Mouse (Mus musculus) stomach, postnatal 0 days (tissue): ENCODE results near the gene Il18r1.

Experiments
- CTCF ChIP-seq: IDR thresholded peaks from 2 replicates; pipeline ENCODE4 v1.5.1; 2016; ENCODE audit warnings: antibody characterized with exemption, low read depth, mild to moderate bottlenecking, moderate library complexity
- EP300 ChIP-seq: optimal IDR thresholded peaks from 2 replicates; pipeline ENCODE3; 2016; ENCODE audit warnings: antibody characterized with exemption

DNA sequence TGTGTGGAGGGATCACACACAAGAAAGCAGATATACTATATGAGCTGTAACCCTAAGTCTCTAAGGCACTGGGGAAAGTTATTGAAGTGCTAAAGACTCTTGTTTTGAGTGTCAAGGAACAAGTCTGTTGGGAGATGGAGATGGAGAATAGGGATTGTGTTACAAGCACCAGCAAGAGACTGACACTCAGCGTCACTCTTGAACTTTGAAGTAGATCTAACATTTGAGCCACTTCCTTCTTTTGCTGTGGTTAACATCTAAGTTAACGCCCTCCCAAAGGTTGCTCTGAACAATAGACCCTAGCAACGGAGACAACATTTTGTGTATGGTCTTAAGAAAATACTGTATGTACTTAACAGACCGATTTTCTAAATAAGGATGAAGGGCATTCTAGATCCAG, 8.3 kb downstream of the Il18r1 start:
- TF ChIP-seq CTCF (no peak), EP300 (no peak)
